Mouse (Mus musculus) frontal cortex, postnatal 10 days (tissue): ENCODE measurements around the gene Coro2b.
"Not testable (repeated sequence)": the region's sequence is repeated elsewhere in the genome, so short reads cannot be mapped to it uniquely, and the experiment has no call there.

Experiments used
- DNase-seq, 2 experiments: peaks; one replicate each; pipeline ENCODE4 v3.0.0; 2022; ENCODE audit warnings: low spot score in 2 of 2, mixed read lengths in 1 of 2

Gene Coro2b

DNA sequence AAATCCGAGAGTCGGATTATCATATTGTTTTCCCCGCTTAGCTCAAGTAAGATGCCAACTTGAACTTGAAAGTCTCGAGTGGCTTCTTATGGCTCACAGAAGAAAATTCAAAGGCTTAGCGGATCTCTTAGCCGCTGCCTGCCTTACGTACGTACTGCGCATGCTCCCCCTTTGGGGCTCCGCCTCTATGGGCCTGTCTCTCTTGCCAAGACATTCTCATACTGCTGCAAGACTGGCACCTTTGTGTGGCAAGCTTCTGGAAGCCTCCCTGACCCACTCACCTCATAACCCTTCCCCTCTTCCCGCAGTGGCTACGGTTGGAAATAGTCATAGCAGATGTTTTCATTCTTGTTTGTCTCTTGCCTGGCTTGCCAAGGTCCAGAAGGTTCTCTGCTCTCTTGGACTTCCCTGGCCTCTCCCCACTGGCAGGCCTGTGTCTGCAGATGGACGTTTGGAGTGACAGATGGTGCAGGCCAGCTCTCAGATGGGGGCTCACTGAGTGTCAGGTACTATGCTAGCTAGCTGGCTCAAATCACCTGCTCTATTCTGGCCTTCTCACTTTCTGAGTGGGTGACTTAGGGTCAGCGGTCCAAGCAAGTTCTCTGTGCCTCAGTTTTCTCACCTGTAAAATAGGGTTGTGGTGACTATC lies 65.2 kb downstream of the Coro2b start:
- DNase-seq: no peak

DNA sequence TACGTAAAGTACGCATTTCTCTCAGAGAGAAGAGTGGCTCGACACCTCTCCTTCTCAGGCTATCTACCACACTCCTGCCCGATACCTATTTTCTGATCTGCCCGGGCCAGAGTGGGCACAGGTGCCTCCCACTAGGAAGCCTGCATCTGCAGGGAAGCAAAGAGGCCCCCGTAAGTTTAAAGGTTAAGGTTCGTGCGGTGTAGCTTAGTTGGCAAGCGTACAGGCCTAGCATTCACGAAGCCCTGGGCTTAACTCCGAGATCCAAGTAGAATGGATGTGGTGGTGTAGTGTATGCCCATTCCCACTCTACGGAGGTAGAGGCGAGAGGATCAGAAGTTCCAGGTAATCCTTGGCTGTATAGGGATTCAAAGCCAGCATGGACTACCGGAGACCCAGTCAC lies 65.8 kb downstream of the Coro2b start:
- no peak for DNase-seq

DNA sequence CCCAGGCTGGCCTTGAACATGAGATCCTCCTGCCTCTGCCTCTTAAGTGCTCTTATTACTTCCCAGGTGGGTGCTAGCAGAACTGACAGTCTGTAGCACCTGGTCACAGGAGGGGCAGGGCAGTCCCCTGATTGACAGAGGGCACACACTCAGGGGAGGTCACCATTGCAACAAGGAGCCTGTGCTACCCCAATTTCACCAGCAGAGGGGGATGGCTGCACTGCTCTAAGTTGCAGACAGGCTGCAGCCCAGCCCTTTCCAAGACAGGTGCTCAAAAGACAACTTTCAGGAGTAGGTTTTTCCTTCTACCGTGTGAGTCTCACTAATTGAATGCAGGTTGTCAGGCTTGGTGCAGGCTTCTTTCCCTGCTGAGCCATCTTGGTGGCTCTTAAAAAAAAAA lies 66.4 kb downstream of the Coro2b start:
- DNase-seq: peak; percentile 63 to 77

DNA sequence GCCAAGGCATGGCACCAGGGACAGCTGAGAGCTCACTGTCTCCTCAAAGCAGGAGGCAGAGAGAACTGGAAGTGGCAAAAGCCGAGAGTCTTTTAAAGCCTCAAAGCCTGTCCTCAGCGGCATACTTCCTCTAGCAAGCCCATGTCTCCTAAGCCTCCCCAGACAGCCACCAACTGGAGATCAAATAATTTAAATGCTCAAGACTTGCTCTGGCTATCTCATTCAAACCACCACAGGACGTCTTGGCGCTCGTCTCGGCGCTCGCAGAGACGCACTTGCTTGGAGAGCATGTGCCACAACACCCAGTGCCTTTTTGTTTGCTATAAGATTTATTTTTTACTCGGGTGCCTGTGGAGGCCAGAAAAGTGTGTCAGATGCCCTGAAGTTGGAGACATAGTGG lies 67.1 kb downstream of the Coro2b start:
- DNase-seq: no peak

DNA sequence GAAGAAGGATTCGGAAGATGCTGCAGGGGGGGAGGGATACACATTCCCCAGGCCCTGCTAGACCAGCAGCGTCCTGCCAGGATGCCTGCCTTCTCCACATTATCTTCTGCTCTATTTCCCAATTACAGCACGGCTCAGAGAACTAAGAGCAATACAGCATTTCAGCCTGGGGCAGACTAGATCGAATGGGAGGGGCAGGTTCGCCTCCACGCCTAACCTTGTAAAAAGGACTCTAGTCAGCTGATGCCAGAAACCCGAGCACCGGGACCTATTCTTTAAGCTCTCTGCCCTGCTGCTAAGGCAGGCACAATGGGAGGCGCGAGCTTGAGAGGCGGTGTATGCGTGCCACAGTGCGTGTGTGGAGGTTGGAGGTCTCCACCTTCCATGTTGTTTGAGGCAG lies 67.7 kb downstream of the Coro2b start:
- no peak for DNase-seq

DNA sequence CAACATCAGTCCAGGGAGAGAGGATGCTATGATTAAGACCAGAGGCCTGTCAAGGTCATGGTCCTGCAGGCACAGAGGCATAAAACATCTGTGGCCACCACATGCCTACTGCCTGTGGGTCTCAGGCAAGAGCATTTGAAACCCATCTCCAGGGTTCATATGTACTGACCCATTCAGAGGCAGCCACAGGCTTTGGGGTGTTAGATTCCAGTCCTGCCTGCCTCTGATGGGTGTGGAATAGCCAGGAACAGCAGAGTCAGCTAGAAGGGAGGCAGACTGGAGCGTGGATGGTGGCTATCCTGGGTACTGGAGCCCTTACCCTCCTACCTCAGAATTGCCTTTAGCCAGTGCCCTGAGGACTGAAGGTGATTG lies 69.4 kb downstream of the Coro2b start:
- DNase-seq: no peak

DNA sequence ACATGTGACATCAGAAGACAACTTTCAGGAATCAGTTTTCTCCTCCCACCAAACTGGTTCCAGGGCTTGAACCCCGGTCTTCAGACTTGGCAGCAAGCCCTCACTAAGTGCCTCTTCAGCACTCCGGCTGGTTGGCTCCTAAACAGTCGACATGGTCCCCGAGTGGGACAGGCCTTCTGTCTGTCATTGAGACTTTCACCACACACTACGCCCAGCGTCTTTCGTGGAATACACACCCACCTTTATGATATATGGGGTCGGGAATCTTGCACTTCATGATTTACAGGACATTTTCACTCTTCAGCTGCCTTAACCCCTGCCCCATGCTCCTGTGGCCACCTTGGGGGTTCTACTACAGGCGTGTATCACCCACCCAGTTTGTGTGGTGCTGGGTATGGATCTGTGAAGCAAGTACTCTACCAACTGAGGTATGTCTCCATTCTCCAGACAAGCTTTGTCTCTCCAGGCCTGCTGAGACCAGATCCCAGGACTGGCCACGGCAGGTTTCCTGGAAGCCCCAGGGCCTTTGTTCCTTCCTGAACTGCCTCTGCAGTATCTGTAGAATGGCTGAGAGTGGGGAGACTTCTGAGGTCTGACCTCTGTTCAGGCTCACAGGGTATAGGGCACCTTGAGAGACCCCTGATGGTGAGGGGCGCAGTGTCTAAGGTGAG lies 70.0 kb downstream of the Coro2b start:
- DNase-seq: no peak

DNA sequence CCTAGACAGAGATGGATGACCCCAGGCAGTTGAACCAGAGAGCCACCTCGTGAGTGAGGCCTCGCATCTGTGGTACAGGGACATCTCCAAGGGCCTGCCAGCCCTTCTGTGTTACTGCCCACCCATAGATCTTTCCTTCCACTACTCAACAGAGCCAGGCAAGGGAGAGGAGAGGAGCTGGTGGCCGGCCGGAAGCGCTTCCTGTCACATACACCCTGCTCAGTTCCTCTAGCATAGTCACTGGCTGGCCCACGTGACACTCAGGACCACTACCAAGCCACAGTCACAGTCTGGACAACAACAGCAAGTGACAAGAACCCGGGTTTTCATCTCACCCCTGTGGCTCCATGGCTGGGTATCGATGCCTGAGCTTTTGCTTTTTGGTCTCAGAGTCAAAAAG lies 70.8 kb downstream of the Coro2b start:
- no peak for DNase-seq

DNA sequence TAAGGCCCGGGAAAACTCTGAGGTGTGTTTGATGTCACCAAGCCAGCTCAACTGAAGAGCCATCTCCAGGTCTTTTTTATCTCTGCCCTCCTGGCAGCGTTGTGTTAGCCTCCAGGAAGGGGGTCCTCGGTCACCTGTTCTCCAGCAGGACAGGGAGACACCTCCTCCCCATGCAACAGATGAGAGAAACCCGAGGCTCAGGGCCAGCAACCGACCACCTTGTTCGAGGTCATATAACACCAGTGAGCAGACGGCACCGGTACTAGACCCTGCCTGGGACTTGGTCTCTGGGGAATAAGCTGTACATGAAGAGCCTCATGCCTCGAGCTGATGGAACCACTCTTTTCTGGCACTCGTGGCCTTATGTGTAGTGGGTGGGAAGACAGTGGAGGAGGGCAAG lies 72.1 kb downstream of the Coro2b start:
- no peak for DNase-seq

DNA sequence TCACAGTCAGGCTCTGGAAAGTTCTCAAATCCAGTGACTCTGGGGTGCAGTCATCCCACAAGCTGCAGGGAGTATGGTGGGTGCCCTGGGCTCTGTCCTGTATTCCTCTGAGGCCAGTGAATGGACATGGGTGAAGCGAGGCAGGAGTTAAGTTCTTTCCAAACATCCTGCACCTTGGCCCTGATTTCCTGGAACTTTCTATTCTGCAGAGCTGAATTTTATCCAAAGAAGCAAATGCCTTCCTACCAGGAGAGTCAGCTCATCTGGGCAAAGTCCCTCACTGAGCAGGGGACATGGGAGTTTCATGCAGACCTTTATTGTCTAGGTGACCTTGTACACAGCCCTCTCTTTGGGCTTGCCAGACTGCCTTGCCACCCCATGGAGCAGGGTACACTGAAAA lies 75.1 kb downstream of the Coro2b start:
- DNase-seq: no peak

DNA sequence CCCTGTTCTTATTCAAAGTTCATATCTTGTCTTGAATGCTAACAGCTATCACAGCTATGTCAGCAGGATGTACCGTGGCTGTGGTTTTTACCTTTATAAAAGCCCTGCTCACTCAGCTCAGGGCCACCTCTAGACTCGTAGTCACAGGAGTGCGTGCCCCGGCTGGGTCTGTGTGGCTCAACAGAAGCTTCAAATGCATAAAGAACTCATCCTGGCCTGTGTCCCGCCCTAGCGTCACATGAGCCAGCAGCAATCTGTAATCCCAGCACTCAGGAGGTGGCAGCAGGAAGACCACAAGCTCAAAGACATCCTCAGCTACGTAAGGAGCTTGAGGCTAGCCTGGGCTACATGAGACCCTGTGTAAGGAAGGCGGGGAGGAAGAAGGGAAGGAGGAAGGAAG lies 75.7 kb downstream of the Coro2b start:
- no peak for DNase-seq

DNA sequence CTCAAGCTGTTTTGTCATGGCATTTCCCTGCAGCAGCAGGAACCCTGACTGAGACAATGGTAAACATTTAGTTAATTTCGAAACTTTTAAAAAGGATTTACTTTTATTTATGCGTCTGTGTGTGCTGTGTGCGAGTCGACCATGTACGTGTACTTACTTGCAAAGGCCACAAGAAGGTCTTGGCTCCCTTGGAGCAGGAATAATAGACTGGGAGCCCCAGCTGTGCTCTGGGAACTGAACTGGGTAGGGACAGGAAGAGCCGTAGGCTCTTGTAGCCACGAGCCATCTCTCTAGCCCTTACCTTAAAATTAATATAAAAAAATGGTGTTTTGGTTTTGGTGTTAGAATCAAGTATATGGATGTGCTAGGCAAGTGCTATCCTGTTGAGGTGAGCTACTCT lies 76.8 kb downstream of the Coro2b start:
- no peak for DNase-seq

DNA sequence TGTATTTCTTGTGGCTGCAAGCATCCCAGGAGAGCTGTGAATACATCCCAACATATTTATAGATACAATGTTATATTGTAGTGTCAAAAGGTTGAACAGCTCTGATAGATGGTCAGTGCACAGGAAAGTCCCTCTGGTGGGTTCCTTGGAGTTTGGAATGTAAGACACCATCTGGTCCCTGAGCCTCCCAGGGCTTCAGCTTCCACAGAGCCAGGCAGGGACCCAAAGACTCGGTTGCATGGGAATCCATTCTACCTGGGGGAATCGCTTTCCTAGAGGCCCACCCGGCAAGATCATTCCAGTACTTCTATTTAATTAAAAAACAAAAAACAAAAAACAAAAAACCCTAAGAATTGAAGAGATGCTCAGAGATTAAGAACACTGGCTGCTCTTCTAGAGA lies 78.4 kb downstream of the Coro2b start:
- no peak for DNase-seq

DNA sequence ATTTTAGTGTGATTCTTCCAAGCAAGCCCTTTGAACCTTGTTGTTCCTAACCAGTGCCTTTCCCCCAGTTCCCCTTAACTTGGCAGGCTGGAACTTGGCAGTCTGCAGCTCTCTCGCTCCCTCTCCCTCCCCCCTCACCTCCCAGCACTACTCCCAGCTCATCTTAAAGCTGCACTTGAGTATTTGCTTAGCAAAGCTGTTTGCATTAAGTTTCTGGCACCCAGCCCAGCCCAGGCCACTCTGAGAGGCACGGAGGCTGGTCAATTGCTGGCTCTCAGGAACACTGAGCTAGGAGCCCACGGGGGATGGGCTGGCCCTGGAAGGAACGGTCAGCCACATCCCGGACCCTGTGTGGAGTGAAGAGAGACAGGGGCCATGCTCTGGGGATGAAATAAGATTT lies 80.8 kb downstream of the Coro2b start:
- peak; percentile 52 to 54 for DNase-seq

DNA sequence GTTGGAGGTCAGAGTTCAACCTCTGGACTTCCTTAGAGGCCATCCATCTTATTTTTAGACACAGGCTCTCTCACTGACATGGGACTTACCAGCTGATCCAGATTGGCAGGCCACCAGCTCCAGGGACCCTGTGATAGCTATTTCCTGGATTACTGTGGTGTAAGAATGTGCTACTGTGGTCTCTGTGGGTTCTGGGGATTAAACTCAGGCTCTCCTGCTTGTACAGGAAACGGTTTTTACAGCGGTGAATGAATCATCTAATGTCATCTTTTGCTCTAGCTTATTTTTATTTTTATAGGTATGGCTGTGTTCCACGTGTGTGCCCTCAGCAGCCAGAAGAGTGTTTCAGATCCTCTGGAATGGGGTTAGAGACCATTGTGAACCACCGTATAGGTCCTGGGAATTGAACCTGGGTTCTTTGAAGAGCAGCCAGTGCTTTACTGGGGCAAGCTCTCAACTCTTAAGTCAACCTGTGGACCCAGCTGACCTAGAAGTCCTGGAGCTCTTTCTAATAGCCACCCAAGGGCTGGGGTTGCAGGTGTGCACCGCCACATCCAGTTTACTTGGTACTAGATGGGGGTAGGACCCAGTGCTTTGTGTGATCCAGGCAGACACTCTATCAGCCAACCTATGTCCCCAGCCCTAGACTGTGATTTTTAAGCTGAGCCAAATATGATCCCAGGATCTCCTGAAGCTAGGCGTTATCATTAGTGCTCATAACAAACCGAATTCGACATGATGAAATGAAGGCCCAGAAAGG lies 81.5 kb downstream of the Coro2b start:
- DNase-seq: no peak

DNA sequence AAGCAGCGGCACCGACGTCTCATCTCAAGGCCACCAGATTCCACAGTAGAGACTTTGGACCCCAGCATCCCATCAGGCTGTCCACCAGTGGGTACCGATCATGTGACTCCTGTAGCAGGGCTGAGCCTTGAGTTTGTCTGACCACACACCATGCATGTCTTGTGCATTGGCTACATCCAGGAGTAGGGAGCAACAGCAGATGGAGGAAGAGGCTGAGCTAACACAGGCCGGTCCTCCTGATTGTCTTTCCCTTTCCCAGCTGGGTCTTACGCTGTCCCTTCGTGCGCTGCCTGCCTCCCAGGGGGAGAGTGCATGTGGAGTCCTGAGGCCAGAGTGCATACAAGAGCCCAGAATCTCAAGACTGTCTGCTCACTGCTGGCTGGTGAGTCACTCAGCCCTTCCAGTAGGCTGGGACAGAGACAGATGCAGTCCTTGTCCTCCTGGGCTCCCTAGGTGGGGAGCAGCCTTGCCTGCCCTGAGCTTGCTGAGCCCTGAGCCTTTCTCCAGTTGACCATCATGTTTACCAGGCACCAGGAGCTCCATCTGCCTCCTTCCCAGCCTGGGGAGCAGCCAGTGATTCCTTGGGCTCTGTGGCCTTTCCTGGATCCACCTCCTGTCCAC lies 84.4 kb downstream of the Coro2b start:
- DNase-seq: no peak

DNA sequence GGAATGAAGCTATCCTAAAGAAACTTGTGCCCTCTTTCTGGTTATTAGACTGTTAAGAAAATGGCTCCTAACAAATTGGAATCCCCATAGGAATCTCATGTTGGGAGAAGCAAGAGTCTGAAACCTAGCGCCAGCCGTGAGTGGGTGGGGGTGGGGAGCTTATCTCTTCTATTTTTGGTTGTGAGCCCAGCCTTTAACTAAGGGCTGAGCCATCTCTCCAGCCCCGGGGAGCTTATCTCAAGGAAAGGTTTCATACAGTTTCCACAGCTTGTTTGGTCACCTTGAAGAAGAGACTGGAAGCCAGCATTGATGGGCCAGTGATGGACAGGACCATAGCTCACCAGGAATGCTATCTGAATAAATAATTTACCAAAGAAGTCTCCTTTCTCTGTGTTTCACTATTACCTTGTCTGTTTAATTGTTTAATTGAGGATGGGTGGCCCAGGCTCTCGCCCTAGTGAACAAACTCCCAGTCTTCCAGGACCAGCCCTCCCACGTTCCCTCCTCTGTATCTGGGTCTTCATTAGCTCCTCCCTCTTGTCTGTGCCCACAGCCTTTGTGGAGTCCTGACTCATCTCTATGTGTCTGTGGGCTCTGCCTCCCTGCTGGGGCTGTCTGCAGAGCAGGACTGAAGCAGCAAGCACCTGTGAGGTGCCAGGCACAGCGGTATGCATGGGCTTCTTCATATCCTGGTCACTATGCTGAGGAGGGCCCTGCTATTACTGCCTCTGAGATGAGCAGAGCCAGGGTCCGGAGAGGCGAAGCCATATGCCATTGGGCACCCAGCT lies 85.1 kb downstream of the Coro2b start:
- no peak for DNase-seq

DNA sequence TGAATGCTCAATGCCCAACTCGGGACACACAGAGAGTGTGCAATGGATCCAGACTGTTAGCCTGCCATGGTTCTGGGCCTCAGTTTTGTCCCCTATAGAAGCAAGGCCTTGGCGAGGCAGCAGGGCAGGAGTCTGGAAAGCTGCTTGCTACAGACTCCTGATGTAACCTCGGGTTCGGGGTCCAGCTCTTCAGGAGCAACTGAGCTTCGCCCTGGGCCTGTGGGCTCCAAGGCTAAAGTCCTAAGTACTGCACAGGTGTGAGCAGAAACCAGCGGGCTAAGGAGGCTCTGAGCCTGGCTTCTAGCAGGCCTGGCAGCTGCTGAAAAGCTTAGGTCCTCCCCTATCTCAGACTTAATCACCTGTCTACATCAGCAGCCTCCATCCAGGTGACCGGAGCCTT lies 86.0 kb downstream of the Coro2b start:
- DNase-seq: no peak

DNA sequence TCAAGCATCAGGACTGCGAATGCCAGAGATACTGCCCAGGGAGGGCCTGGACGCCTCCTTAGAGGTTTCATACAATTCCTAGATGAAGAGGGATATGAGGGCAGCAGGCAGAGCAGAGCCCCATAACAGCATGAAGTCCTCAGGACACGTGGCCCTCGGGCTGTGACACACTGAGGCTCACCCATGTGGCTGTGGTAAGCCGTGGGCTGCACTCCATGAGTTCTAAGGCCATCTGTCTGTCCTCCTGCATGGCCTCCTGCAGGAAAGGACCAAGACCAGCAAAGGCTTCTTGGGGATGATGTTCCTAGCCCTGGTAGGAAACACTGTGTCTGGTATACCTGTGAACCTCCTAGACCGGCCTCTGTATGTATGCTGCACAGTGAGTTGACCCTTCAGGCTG lies 86.5 kb downstream of the Coro2b start:
- no peak for DNase-seq

DNA sequence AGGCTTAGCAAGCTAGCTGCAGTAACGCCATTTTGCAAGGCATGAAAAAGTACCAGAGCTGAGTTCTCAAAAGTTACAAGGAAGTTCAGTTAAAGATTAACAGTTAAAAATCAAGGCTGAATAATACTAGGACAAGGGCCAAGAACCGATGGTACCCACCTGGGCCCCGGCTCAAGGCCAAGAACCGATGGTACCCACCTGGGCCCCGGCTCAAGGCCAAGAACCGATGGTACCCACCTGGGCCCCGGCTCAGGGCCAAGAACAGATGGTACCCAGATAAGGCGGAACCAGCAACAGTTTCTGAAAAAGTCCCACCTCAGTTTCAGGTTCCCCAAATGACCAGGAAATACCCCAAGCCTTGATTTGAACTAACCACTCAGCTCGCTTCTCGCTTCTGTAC lies 89.5 kb downstream of the Coro2b start:
- not testable (repeated sequence) for DNase-seq

DNA sequence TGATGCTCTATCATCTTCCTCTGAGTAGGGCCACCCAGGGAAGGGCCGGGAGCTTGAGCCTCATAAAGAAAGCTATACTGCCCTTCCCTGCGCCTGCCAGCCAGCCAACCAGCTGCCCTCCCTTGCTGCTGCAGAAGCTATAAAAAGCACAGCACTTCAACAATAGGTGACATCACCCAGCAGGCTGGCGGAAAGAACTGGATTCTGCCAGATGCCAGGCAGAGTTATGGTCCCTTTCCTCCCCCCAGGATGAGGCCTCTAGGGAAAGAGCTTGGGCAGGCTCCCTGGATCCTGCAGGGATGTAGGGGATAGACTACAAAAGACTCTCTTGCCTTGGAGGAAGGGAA lies 98.1 kb downstream of the Coro2b start:
- peak in 1 of 2 experiments; percentile 54 for DNase-seq
